Mouse (Mus musculus): ENCODE data around the gene Fam83b. TPM values are rescaled to one million over a fixed set of nuclear protein-coding genes. Genes with fewer than 3 reads are reported as not detected.

Fam83b gene
- not detected for polyA plus RNA-seq (2017; shearing (Covaris generic))

GRCm38 (mm10) chr9:76566515-76567280 lies at the start of gene Fam83b:
Gene Fam83b, minus strand, starts transcription at chr9:76567116.

Other genes with a start within 250 kb of the Fam83b start
- gene Hcrtr2, start 243.3 kb downstream of the Fam83b start, polyA plus RNA-seq (2017; shearing (Covaris generic)): not detected